Mouse (Mus musculus) limb, embryonic 10.5 days (tissue): ENCODE data around the gene Wnt5b. TPM values are rescaled to one million over a fixed set of nuclear protein-coding genes. Genes with fewer than 3 reads are reported as not detected.
"Not testable (repeated sequence)": the region's sequence is repeated elsewhere in the genome, so short reads cannot be mapped to it uniquely, and the experiment has no call there.

Experiments
- DNase-seq: peaks from one replicate; pipeline ENCODE4 v3.0.0-alpha.2; 2017; ENCODE audit warnings: low spot score
- H3K27ac ChIP-seq: fragments of 300-500 bp; sonication (generic); 2 replicates; pipeline ENCODE4 v1.5.1; 2016; ENCODE audit warnings: mild to moderate bottlenecking
- H3K27me3 ChIP-seq: fragments of 300-500 bp; sonication (generic); 2 replicates; pipeline ENCODE4 v1.6.1; 2016; ENCODE audit warnings: low read depth, mild to moderate bottlenecking; ENCODE audit not compliant: poor library complexity, severe bottlenecking
- H3K36me3 ChIP-seq: fragments of 300-500 bp; sonication (generic); 2 replicates; pipeline ENCODE4 v1.6.1; 2016; ENCODE audit warnings: mild to moderate bottlenecking, moderate library complexity
- H3K4me1 ChIP-seq: fragments of 300-500 bp; sonication (generic); 2 replicates; pipeline ENCODE4 v1.6.1; 2016
- H3K4me3 ChIP-seq: fragments of 300-500 bp; sonication (generic); 2 replicates; pipeline ENCODE4 v1.5.1; 2016; ENCODE audit warnings: mild to moderate bottlenecking, moderate library complexity
- H3K9me3 ChIP-seq: fragments of 300-500 bp; sonication (generic); replicated peaks from 2 replicates; pipeline ENCODE4 v1.6.1; 2016; ENCODE audit warnings: mild to moderate bottlenecking
- WGBS: fragments of 180-500 bp; shearing (Covaris S2); methylation state at CpG from one replicate; pipeline ENCODE4 v1.1.7; 2016; 5-methylcytosine and 5-hydroxymethylcytosine counted together
- polyA plus RNA-seq: library from polyadenylated mRNA; unstranded; fragments of >200 nt; fragmentation: Nextera tagmentation; extraction: Ambion mirVana; gene quantifications from 2 replicates; pipeline ENCODE4 v1.2.1, GENCODE M21; 2016

Gene Wnt5b
- polyA plus RNA-seq, 1 experiment from 2014 or later: 17.6 TPM

DNA sequence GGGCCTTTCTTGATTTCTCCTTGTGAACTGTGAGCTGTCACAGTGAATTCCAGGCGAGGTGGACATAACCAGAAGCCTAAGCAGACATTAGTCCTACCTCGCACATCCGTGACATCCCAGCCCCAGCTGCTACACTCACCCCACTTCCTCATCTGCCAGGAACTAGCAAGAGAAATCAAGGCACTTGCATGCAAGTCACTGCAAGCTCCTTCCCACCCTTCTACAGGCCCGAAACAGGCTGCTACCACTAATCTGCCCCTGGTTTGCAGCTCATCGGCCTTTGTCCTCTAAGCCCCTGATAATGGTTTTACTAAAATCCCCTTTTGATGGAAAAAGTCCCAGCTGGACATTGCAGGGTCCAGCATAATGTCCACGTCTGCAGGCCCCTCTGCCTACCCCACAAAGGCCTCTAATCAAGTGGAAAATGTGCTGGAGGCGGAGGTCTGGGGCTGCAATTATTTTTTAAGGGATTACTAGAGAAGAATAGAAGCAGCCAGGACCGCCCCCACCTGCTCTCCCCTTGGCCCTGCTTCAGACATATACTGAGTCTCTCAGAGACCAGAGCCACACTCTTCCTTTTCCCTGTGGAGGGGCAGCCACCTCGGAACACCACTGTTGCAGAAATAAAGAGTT, 52.0 kb downstream of the Wnt5b start:
- H3K4me1 ChIP-seq: peaks cover 19% of the 10 kb centered on the region
- H3K27me3 ChIP-seq: no peaks in the 10 kb centered on the region
- H3K9me3 ChIP-seq: no peaks in the 10 kb centered on the region
- no peak overlapping the region for H3K27ac ChIP-seq
- no peak overlapping the region for H3K4me3 ChIP-seq
- DNase-seq: no peak
- H3K36me3 ChIP-seq: 0 out of 2 replicates have a peak, but pooled peaks cover 2% of the 10 kb centered on the region
- 58% methylated on average over 9 of the region's 9 CpGs for WGBS

DNA sequence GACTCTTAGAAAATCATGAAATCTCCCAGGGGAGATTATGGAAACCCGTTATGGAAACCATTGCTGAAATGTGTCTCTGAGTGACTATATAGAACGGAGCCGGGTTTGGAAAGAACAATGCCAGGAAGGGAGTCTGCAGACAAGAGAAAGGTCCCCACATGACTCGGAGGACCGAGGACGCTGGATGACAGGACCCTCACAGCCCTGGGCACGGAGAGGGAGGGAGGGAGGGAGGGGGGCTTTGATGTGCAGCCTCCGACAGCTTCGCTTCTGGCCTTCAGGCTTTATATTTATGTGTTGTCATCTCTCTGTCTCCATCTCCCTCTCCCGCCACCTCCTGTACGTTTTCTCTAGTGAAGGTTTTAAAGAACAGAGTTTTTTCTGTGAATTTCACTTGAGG, 53.1 kb downstream of the Wnt5b start:
- no peak overlapping the region for H3K27ac ChIP-seq
- H3K27me3 ChIP-seq: no peaks in the 10 kb centered on the region
- DNase-seq: no peak
- H3K4me1 ChIP-seq: peaks cover 19% of the 10 kb centered on the region
- 0 out of 2 replicates have a peak, but pooled peaks cover 2% of the 10 kb centered on the region for H3K36me3 ChIP-seq
- H3K9me3 ChIP-seq: no peaks in the 10 kb centered on the region
- WGBS: 47% methylated on average over 11 of the region's 11 CpGs
- no peak overlapping the region for H3K4me3 ChIP-seq

DNA sequence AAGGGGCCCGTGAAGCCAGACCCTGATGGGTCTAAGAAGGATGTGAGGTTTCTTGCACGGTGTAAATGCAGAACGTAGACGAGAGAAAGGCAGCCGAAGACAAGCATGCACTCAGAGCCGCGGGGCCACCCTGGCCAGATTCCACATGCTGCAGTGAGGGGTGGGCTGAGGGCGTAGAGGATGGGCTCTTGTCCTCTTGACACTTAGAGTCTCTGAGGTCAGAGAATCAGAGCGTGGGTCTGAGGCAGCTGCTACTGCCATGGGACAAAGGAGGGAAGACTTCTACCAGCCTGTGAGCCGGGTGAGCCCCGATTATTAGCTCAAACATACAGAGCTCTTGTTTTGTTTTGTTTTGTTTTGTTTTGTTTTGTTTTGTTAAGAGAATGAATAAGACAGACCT, 53.6 kb downstream of the Wnt5b start:
- no peak for DNase-seq
- H3K4me3 ChIP-seq: no peak overlapping the region
- H3K27ac ChIP-seq: no peak overlapping the region

DNA sequence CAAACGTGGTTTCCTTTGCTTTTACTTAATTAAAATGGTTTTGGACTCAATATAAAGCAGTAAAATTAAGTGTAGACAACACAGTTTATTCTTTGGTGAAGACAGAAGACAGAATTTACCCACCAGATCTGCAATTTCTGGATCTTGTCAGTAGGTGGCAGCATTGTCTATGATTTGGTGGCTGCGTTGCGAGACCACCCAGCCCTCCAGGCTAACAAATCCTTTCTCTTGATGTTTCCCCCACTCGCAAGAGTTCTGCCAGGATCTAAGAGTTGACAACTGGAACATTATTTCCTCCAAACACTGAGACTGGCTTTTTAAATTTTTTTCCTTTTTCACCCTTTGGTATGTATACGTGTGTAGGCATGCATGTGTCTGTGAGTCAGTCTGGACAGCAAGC, 54.4 kb downstream of the Wnt5b start:
- 12% methylated on average over 5 of the region's 5 CpGs for WGBS
- Histone ChIP-seq H3K36me3 (peaks cover under 1% of the 10 kb centered on the region; the same call in 1 of the 2 replicates), H3K27me3 (no peaks in the 10 kb centered on the region), H3K4me3 (no peak overlapping the region), H3K27ac (no peak overlapping the region), H3K9me3 (no peaks in the 10 kb centered on the region), H3K4me1 (peaks cover 26% of the 10 kb centered on the region)
- DNase-seq: peak; percentile 74

More for the DNA sequence above, 53.6 kb downstream of the Wnt5b start:
- Histone ChIP-seq H3K27me3 (no peaks in the 10 kb centered on the region), H3K4me1 (peaks cover 23% of the 10 kb centered on the region), H3K9me3 (no peaks in the 10 kb centered on the region), H3K36me3 (0 out of 2 replicates have a peak, but pooled peaks cover 2% of the 10 kb centered on the region)
- WGBS: 51% methylated on average over 11 of the region's 11 CpGs

DNA sequence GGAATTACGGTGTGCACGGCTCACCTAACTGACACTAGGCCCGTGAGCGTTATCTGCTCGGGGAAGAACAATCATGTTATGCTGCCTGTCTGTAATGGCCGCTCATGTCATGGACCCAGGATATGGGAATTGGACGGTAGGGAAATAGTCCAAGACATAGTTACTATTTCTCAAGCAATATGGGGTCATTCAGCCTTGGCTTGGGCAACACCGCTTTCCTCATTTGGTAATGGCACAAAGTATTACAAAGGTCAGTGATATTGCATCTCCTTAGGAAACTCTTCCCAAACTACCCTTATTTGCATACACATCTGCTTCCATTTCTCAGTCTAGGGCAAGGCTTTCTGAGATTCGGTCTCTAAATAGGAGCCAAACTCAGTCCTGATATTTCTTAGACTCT, 56.5 kb downstream of the Wnt5b start:
- no peaks in the 10 kb centered on the region for H3K9me3 ChIP-seq
- H3K27ac ChIP-seq: no peak overlapping the region
- H3K36me3 ChIP-seq: peaks cover 21% of the 10 kb centered on the region
- H3K4me3 ChIP-seq: no peak overlapping the region
- peaks cover 39% of the 10 kb centered on the region for H3K4me1 ChIP-seq
- WGBS: 94% methylated on average over 9 of the region's 9 CpGs
- no peak for DNase-seq
- no peaks in the 10 kb centered on the region for H3K27me3 ChIP-seq

DNA sequence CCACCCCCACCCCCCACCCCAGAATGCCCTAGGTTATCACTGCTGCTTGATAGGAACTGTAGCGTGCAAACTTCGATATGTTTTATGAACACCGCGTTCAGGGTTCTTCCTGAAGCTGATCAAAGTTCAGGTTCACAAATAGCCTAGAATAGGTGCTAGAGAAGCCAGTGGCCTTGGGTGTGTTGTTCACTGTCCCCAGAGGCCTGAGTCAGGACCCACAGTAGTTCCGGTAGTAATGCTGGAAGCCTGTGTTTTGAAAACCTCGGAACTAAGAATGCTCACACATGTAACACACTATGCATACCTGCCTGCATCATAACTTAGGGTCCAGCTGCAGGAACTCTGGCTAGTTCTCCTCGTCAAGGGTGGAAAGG, 57.1 kb downstream of the Wnt5b start:
- no peak for DNase-seq
- Histone ChIP-seq H3K27me3 (no peaks in the 10 kb centered on the region), H3K4me3 (no peak overlapping the region), H3K36me3 (peaks cover 21% of the 10 kb centered on the region), H3K9me3 (no peaks in the 10 kb centered on the region), H3K27ac (no peak overlapping the region), H3K4me1 (peaks cover 36% of the 10 kb centered on the region)
- 88% methylated on average over 7 of the region's 7 CpGs for WGBS

DNA sequence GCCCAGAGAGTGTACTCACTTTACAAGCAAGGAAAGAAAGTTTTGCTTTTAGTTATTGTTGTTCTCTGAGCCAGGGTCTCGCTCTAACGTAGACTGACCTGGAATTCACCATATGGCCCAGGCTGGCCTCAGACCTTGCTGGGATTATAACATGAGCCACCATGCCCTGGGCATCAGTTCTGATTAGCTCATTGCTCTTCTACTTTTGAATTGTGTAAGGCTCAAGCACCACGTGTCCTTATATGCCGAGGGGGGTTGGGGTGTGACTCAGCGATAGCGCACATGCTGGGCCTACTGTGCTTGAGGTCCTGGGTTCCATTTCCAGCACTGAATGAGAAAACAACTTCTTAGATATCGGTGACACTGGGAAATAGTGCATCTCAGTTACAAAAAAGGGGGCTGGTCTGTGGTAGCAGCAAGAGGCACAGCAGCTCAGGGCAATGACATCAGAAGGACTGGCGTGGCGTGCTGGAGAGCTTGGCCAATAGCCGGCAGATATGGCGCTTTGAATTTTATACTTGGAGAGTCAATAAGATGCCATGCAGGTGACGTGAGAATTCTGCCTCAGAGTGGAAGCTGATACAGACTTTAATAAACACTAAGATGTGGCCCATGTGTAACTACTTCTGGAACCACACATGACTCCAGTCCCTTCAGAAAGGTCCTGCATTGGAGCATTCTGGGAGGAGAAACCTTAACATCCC, 57.6 kb downstream of the Wnt5b start:
- 92% methylated on average over 12 of the region's 12 CpGs for WGBS

DNA sequence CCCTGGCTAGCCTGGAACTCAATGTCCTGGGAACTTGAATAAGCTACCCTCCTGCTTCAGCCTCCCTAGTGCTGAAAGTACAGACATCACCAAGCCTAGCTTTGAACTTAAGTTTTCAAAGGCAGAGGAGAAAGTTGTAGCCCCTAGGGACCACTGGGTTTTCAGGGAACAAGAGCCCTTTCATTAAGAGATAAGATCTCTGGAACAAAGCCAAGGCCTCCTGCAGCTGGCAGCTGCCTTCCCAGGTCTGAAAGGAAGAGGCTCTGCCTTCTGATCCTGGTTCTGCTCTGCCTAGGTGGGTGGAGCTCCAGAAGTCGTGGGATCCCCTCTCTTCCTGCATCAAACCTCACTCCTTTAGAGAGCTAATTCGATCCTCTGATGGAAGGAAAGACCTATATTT, 58.7 kb downstream of the Wnt5b start:
- no peak for DNase-seq
- no peak overlapping the region for H3K27ac ChIP-seq

More for the DNA sequence above, 57.6 kb downstream of the Wnt5b start:
- DNase-seq: no peak
- Histone ChIP-seq H3K27ac (no peak overlapping the region), H3K27me3 (no peaks in the 10 kb centered on the region), H3K4me1 (peaks cover 36% of the 10 kb centered on the region), H3K36me3 (peaks cover 21% of the 10 kb centered on the region), H3K9me3 (no peaks in the 10 kb centered on the region), H3K4me3 (no peak overlapping the region)

DNA sequence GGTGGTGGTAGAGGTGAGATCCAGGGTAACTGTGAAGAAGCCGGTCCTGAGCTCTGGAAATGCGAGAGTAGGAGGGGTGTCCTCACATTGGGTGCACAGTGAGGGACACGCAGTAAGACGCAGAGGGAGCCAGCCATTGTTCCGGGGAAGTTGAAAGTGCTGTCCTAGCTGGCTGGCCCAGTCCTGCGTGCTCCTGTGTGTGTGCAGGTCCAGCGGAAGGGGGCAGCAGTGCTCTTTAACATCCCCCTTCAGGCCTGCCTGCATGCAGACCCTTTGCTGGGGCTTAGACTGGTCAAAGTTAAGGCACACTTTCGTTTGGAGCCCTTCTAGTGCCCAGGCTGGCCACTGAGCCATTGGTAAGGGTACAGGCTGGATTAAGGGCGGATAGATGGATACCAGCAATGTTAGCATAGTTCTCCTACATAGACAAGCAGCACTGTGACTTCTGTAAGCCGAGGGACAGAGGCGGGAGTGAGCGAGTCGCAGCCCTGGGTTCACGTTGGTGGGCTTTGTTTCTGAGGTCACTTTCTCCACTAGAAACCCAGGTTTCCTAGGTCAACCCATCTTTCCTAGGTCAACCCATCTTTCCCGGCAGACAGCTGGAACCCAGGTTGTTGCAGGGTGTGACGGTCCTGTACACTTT, 61.1 kb downstream of the Wnt5b start:
- H3K36me3 ChIP-seq: peaks cover 31% of the 10 kb centered on the region
- H3K27me3 ChIP-seq: no peaks in the 10 kb centered on the region
- peak overlapping the region; percentile 7; the same call in 1 of the 2 replicates for H3K27ac ChIP-seq
- H3K4me1 ChIP-seq: peaks cover 56% of the 10 kb centered on the region
- H3K4me3 ChIP-seq: peak overlapping the region; percentile 84
- H3K9me3 ChIP-seq: no peaks in the 10 kb centered on the region
- peak; percentile 74 for DNase-seq
- WGBS: 39% methylated on average over 16 of the region's 16 CpGs

More for the DNA sequence above, 58.7 kb downstream of the Wnt5b start:
- H3K4me3 ChIP-seq: no peak overlapping the region
- no peaks in the 10 kb centered on the region for H3K27me3 ChIP-seq
- peaks cover 42% of the 10 kb centered on the region for H3K4me1 ChIP-seq
- WGBS: 25% methylated on average over 2 of the region's 2 CpGs
- H3K9me3 ChIP-seq: no peaks in the 10 kb centered on the region
- peaks cover 29% of the 10 kb centered on the region for H3K36me3 ChIP-seq

DNA sequence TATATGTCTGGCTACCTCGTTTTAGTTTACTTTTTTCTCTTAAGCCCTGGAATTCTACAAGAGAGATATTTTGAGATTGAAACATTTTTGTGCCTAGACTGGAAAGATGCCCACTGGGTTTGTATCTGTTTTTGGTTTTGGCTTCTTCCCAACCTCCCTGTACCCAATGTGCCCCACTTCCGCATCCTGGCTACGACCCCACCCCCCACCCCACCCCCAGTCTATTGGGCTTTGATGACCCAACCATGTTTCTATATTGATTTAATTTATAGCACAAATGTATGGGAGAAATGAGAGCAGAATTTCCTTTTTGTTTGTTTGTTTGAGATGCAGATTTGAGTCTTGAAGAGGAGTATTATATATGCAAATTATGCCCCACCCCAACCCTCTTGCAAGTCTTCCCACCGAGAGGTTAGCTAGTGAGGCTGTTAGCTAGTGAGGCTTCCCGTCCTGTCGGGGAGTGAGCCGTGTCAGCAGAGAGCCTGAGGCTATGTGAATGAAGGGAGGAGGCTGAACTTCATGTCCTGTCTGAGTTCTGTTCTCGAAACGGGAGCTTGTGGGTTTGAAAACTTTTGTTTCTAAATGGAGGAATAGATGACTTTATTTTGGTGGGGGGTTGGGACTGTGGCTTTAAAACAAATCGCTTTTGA, 62.3 kb downstream of the Wnt5b start:
- H3K36me3 ChIP-seq: peaks cover 31% of the 10 kb centered on the region
- not testable (repeated sequence) for H3K27ac ChIP-seq, DNase-seq, H3K27me3 ChIP-seq, H3K9me3 ChIP-seq
- peak overlapping the region; percentile 84 for H3K4me3 ChIP-seq
- WGBS: 5% methylated on average over 10 of the region's 10 CpGs
- H3K4me1 ChIP-seq: peaks cover 65% of the 10 kb centered on the region

DNA sequence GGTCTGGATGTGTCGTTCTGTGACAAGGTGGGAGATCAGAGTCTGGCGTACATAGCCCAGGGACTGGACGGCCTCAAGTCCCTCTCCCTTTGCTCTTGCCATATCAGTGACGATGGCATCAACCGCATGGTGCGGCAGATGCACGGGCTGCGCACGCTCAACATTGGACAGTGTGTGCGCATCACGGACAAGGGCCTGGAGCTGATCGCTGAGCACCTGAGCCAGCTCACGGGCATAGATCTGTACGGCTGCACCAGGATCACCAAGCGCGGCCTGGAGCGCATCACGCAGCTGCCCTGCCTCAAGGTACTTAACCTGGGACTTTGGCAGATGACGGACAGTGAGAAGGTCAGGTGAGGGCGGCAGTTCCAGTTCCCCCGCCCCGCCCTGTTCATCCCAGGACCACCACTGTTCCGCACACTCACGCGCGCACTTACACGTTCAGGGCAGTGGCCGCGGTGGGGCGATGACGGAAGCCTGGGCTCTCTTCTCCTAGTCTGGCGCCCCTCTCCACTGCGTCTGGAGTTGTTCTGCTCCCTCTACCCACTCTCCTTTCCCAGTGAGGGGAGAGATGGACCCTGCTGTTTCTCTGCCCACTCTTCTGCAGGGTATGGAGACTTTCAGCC, 63.3 kb downstream of the Wnt5b start:
- 1% methylated on average over 33 of the region's 33 CpGs for WGBS

DNA sequence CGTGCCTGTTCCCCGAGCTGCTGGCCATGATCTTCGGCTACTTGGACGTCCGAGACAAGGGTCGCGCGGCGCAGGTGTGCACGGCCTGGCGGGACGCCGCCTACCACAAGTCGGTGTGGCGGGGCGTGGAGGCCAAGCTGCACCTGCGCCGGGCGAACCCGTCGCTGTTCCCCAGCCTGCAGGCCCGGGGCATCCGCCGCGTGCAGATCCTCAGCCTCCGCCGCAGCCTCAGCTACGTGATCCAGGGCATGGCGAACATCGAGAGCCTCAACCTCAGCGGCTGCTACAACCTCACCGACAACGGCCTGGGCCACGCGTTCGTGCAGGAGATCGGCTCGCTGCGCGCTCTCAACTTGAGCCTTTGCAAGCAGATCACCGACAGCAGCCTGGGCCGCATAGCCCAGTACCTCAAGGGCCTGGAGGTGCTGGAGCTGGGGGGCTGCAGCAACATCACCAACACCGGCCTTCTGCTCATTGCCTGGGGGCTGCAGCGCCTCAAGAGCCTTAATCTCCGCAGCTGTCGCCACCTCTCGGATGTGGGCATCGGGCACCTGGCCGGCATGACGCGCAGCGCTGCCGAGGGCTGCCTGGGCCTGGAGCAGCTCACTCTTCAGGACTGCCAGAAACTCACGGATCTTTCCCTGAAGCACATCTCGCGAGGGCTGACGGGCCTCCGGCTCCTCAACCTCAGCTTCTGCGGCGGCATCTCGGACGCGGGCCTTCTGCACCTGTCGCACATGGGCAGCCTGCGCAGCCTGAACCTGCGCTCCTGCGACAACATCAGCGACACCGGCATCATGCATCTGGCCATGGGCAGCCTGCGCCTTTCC, 64.1 kb downstream of the Wnt5b start:
- no peaks in the 10 kb centered on the region for H3K9me3 ChIP-seq
- peak overlapping the region; percentile 84 for H3K4me3 ChIP-seq
- H3K4me1 ChIP-seq: peaks cover 59% of the 10 kb centered on the region
- WGBS: under 1% methylated on average over 70 of the region's 70 CpGs
- peaks cover 31% of the 10 kb centered on the region for H3K36me3 ChIP-seq
- H3K27ac ChIP-seq: peak overlapping the region; percentile 100
- peak; percentile 80 for DNase-seq
- H3K27me3 ChIP-seq: no peaks in the 10 kb centered on the region

More for the DNA sequence above, 63.3 kb downstream of the Wnt5b start:
- peak overlapping the region; percentile 84 for H3K4me3 ChIP-seq
- no peaks in the 10 kb centered on the region for H3K9me3 ChIP-seq
- H3K36me3 ChIP-seq: peaks cover 31% of the 10 kb centered on the region
- DNase-seq: peak; percentile 70
- no peaks in the 10 kb centered on the region for H3K27me3 ChIP-seq
- H3K4me1 ChIP-seq: peaks cover 64% of the 10 kb centered on the region
- H3K27ac ChIP-seq: peak overlapping the region; percentile 100
